Mouse (Mus musculus): ENCODE results near the gene Hexim2.

- TF ChIP-seq CTCF (IDR thresholded peaks at IDR 0.05; ENCODE audit: control insufficient read depth, insufficient read depth, low read length) (no peak), POLR2A (IDR thresholded peaks at IDR 0.05; ENCODE audit: borderline replicate concordance, control insufficient read depth, low read depth, low read length) (no peak)
Observed at GRCm38 (mm10) chr11:103141101-103141943, 9.1 kb downstream of the Hexim2 start.

Measured in bone marrow, adult 2 months (tissue).